Mouse (Mus musculus) E14TG2a.4 (cell line): ENCODE data around the gene Sost.

ENCODE experiments used
- H3K27me3 ChIP-seq: 2 replicates; pipeline ENCODE4 v1.6.1; 2014; ENCODE audit warnings: low read length, control low read depth; ENCODE audit not compliant: insufficient read depth
- H3K36me3 ChIP-seq: 2 replicates; pipeline ENCODE4 v1.6.1; 2014; ENCODE audit warnings: low read length, control low read depth; ENCODE audit not compliant: insufficient read depth
- H3K4me1 ChIP-seq: replicated peaks from 2 replicates; pipeline ENCODE4 v1.6.1; 2014; ENCODE audit warnings: low read depth, low read length, control low read depth
- H3K4me3 ChIP-seq: replicated peaks from 2 replicates; pipeline ENCODE4 v1.5.1; 2014; ENCODE audit warnings: mild to moderate bottlenecking, low read length
- H3K9me3 ChIP-seq: 2 replicates; pipeline ENCODE4 v1.6.1; 2014; ENCODE audit warnings: low read length, control low read depth
- CTCF ChIP-seq: conservative IDR thresholded peaks from 2 replicates; pipeline ENCODE4 v1.5.1; 2014; ENCODE audit warnings: low read length
- NANOG ChIP-seq: IDR thresholded peaks from 2 replicates; pipeline ENCODE4 v1.6.1; 2014; ENCODE audit warnings: borderline replicate concordance, low read length, mixed read lengths
- POU5F1 ChIP-seq: IDR thresholded peaks from 2 replicates; pipeline ENCODE4 v1.6.1; 2014; ENCODE audit warnings: low read length, borderline replicate concordance

Sost gene

DNA sequence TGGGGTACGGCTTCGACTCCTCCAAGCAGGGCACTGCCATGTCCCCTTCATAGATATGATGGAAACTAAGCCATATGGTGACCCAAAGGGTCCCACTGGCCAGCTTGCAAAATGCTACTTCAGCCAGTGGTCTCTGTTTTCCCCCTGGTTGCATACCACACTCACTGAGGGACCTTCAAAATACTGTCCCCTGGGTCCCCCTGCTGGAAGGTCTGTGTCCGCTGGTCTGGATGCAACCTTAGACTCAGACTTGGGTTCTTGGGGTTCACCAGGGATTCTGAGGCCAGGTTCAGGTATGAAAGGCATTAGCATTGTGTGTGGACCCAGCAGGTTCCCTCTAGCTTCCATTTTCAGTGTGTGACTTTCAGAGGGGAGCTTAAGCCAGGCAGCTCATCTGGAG lies 50.0 kb downstream of the Sost start:
- Histone ChIP-seq H3K9me3 (no peaks in the 10 kb centered on the region; the same call in 1 of the 2 replicates), H3K27me3 (peaks cover 23% of the 10 kb centered on the region), H3K4me3 (no peak overlapping the region), H3K36me3 (no peaks in the 10 kb centered on the region), H3K4me1 (peaks cover 12% of the 10 kb centered on the region)
- TF ChIP-seq POU5F1 (no peak), CTCF (peak; percentile 26; the same call in 1 of the 2 replicates), NANOG (no peak)

GRCm38 (mm10) chr11:101913591-101913990 lies 53.2 kb downstream of the Sost start:
- H3K27me3 ChIP-seq = peaks cover 16% of the 10 kb centered on the region
- TF ChIP-seq CTCF (peak; percentile 16), NANOG (no peak), POU5F1 (no peak)
- H3K9me3 ChIP-seq = no peaks in the 10 kb centered on the region; the same call in 1 of the 2 replicates
- H3K4me3 ChIP-seq = no peak overlapping the region
- no peaks in the 10 kb centered on the region for H3K36me3 ChIP-seq
- peaks cover 17% of the 10 kb centered on the region for H3K4me1 ChIP-seq
